ENCODE assay signal across 17 mouse cellular contexts in genomic region chr13:106734323-106734722, GRCm38 (mm10).
A peak's percentile ranks its signal among the peaks of the same experiment; 100 is the strongest.
DNase-seq lines count a peak whose midpoint lies in the region; ATAC-seq and TF ChIP-seq lines count a peak whose summit lies in the region.
"Had no signal": no experiment of that assay in that cellular context is flagged by ENCODE, and none has a peak within 500 bp of the region (broad histone marks: within the 10 kb centered on the region; RNA-seq: fewer than 3 reads in every experiment).

No protein-coding gene starts in this region.

- no peak for TF ChIP-seq CTCF in brain, embryonic 14.5 days (IDR thresholded peaks at IDR 0.05; ENCODE audit: borderline replicate concordance, extremely low read depth, insufficient read depth, insufficient read length)

- intact Hi-C loops in heart, postnatal 25 days (cut with DNase I) = no loop called here
- intact Hi-C loops in left cerebral cortex, postnatal 14 days (cut with DNase I) = no loop called here
- intact Hi-C loops in left cerebral cortex, postnatal 36 days (cut with DNase I) = no loop called here

- peak; percentile 34 for DNase-seq in heart, adult 11 months
- no peak for DNase-seq in heart, postnatal 25 days (ENCODE audit: low spot score)
- peak; percentile 12 to 50 for DNase-seq in left cerebral cortex, postnatal 14 days (ENCODE audit: low spot score in 2 of 2)
- no peak for DNase-seq in left cerebral cortex, postnatal 36 days (ENCODE audit: low spot score in 2 of 2)
- DNase-seq in brain, adult 2 months (ENCODE audit: low read depth, low spot score) = peak; percentile 74
- peak; percentile 7 for DNase-seq in brain, embryonic 14.5 days (ENCODE audit: low read depth)
- no peak for DNase-seq in lung, postnatal 25 days (ENCODE audit: low spot score)
- DNase-seq: adrenal gland, adult 2 months; adrenal gland, postnatal 25 days; cerebellum, adult 11 months; cerebellum, adult 8-10 months; cerebellum, postnatal 25 days; gastrocnemius, postnatal 14 days; heart, postnatal 4 days had no signal

- TF ChIP-seq POLR2A in brain, embryonic 14.5 days (IDR thresholded peaks at IDR 0.05; ENCODE audit: borderline replicate concordance, extremely low read depth, insufficient read depth, insufficient read length, poor library complexity, severe bottlenecking) = no peak

- no peak for ATAC-seq in inflammation-experienced regulatory T-cells, adult 6 months
- ATAC-seq: forebrain, embryonic 15.5 days; hindbrain, embryonic 16.5 days had no signal

Comparison
In these comparisons a context has a peak if more than half of its experiments do, and no peak if none do; other contexts are left out.
1. DNase-seq: peak in heart, adult 11 months (single experiment), left cerebral cortex, postnatal 14 days (2 of 2), brain, adult 2 months (single experiment) and brain, embryonic 14.5 days (single experiment); none in heart, postnatal 25 days (single experiment), left cerebral cortex, postnatal 36 days (0 of 2) and lung, postnatal 25 days (single experiment).